Mouse (Mus musculus) neural tube, embryonic 13.5 days (tissue): ENCODE measurements at regions not wholly inside any gene's neighbourhood (a gene's known extent, or its start where the extent isn't known, plus 50 kb on each side); places are given as distances from the start of the nearest gene placed in this dataset.

Experiments used
- ATAC-seq: fragments of 200-750 bp; cut with Nextera tagmentation; 2 replicates; pipeline ENCODE4 v1.8.0; 2017; ENCODE audit warnings: low read depth, mild to moderate bottlenecking, moderate TSS enrichment, moderate library complexity
- H3K27ac ChIP-seq: fragments of 300-500 bp; sonication (generic); replicated peaks from 2 replicates; pipeline ENCODE4 v1.5.1; 2015; ENCODE audit warnings: moderate library complexity, mild to moderate bottlenecking, inconsistent platforms
- H3K27me3 ChIP-seq: fragments of 300-500 bp; sonication (generic); 2 replicates; pipeline ENCODE4 v1.6.1; 2015; ENCODE audit warnings: mild to moderate bottlenecking, inconsistent platforms
- H3K36me3 ChIP-seq: fragments of 300-500 bp; sonication (generic); 2 replicates; pipeline ENCODE4 v1.6.1; 2015; ENCODE audit warnings: mild to moderate bottlenecking, inconsistent platforms
- H3K4me1 ChIP-seq: fragments of 300-500 bp; sonication (generic); replicated peaks from 2 replicates; pipeline ENCODE4 v1.6.1; 2015; ENCODE audit warnings: inconsistent platforms
- H3K4me2 ChIP-seq: fragments of 300-500 bp; sonication (generic); 2 replicates; pipeline ENCODE4 v1.6.1; 2015; ENCODE audit warnings: inconsistent platforms, mild to moderate bottlenecking, moderate library complexity
- H3K4me3 ChIP-seq: fragments of 300-500 bp; sonication (generic); 2 replicates; pipeline ENCODE4 v1.5.1; 2015; ENCODE audit warnings: mild to moderate bottlenecking, inconsistent platforms
- H3K9ac ChIP-seq: fragments of 300-500 bp; sonication (generic); 2 replicates; pipeline ENCODE4 v1.6.1; 2015; ENCODE audit warnings: moderate library complexity, mild to moderate bottlenecking, inconsistent platforms
- H3K9me3 ChIP-seq: fragments of 300-500 bp; sonication (generic); 2 replicates; pipeline ENCODE4 v1.6.1; 2016; ENCODE audit warnings: inconsistent platforms
- WGBS: fragments of 180-500 bp; shearing (Covaris S2); methylation state at CpG from one replicate; pipeline ENCODE4 v1.1.7; 2015; 5-methylcytosine and 5-hydroxymethylcytosine counted together

GRCm38 (mm10) chr14:105404241-105404640 lies 145.9 kb downstream of the Ndfip2 start:
- Histone ChIP-seq H3K27ac (no peak overlapping the region), H3K9ac (no peak overlapping the region), H3K9me3 (no peaks in the 10 kb centered on the region), H3K36me3 (no peaks in the 10 kb centered on the region), H3K4me2 (no peak overlapping the region), H3K27me3 (no peaks in the 10 kb centered on the region), H3K4me1 (no peaks in the 10 kb centered on the region), H3K4me3 (no peak overlapping the region)
- ATAC-seq: no peak
- 94% methylated on average over 6 of the region's 6 CpGs for WGBS

DNA sequence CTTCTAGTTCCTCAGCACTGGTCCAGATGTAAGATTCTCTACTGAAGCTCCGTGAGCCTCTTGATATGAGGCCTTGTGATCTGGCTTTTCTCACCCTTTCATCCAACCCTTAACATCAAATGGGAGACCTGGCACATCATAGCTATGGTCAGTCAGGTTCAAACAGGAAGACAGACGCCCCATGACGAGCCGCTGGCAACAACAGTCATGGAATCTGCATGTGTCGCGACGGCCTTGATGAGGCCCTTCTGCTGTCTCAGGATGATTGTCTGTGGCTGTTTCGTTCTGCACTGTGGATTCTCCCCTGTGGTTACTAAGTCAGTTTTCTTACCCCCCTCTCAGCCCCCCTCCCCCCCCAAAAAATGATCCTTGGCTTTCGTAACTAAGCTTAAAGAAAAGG lies 144.9 kb downstream of the Ndfip2 start:
- Histone ChIP-seq H3K27me3 (no peaks in the 10 kb centered on the region), H3K4me1 (no peaks in the 10 kb centered on the region), H3K9ac (no peak overlapping the region), H3K4me2 (no peak overlapping the region), H3K36me3 (no peaks in the 10 kb centered on the region), H3K4me3 (no peak overlapping the region), H3K9me3 (no peaks in the 10 kb centered on the region), H3K27ac (no peak overlapping the region)
- 89% methylated on average over 9 of the region's 9 CpGs for WGBS
- no peak for ATAC-seq

DNA sequence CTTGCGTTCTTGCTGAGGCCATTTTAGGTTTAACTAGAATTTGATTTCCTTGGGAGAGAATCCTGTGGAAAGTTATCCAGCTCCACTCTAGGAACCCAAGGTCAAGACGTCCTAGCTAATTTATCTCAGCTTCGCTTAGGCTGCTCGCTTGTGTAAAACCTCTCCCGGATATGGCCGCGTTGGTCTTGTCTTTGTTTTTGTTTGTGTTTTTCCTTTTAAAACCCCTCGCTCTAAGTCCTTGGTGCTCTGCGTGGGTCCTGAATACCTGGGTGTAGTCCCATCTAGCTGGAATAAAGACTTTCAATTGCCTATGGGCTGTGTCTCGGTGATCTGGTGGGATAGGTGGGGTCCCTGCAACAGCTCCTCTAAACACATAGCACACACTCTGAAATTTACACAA lies 144.2 kb downstream of the Ndfip2 start:
- Histone ChIP-seq H3K4me2 (no peak overlapping the region), H3K27ac (no peak overlapping the region), H3K27me3 (no peaks in the 10 kb centered on the region), H3K9me3 (no peaks in the 10 kb centered on the region), H3K4me3 (no peak overlapping the region), H3K9ac (no peak overlapping the region), H3K4me1 (0 out of 2 replicates have a peak, but pooled peaks cover 2% of the 10 kb centered on the region), H3K36me3 (no peaks in the 10 kb centered on the region)
- 96% methylated on average over 10 of the region's 10 CpGs for WGBS
- ATAC-seq: no peak

DNA sequence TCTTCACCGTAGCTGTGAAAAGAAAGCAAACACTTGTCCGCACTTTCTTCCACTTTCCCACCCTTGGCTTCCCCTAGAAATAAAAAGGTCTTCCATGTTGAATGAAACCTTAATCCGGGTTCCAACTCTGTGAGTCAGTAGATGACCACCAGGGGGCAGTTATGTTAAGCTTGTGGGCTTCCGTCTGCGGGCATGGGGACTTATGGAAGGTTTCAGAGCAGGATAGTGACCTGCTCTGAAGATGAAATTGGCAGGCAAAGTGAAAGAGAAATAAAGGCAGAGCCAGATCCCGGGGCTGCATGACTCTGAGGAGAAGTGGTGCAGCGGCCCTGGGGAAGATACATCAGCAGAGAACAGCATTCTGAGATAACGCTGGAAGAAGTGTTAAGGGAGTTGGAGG lies 139.1 kb downstream of the Ndfip2 start:
- H3K4me1 ChIP-seq: 0 out of 2 replicates have a peak, but pooled peaks cover 3% of the 10 kb centered on the region
- no peak overlapping the region for H3K27ac ChIP-seq
- ATAC-seq: peak; percentile 43; the same call in 1 of the 2 replicates
- no peaks in the 10 kb centered on the region for H3K9me3 ChIP-seq
- H3K27me3 ChIP-seq: no peaks in the 10 kb centered on the region
- 32% methylated on average over 8 of the region's 8 CpGs for WGBS
- H3K4me3 ChIP-seq: no peak overlapping the region
- H3K9ac ChIP-seq: no peak overlapping the region
- no peaks in the 10 kb centered on the region for H3K36me3 ChIP-seq
- no peak overlapping the region for H3K4me2 ChIP-seq

GRCm38 (mm10) chr14:105392079-105392813 lies 133.9 kb downstream of the Ndfip2 start:
- H3K4me2 ChIP-seq: no peak overlapping the region
- no peak overlapping the region for H3K27ac ChIP-seq
- H3K9me3 ChIP-seq: no peaks in the 10 kb centered on the region
- no peaks in the 10 kb centered on the region for H3K4me1 ChIP-seq
- 90% methylated on average over 21 of the region's 21 CpGs for WGBS
- ATAC-seq: no peak
- no peaks in the 10 kb centered on the region for H3K36me3 ChIP-seq
- H3K4me3 ChIP-seq: no peak overlapping the region
- H3K9ac ChIP-seq: no peak overlapping the region
- H3K27me3 ChIP-seq: no peaks in the 10 kb centered on the region

DNA sequence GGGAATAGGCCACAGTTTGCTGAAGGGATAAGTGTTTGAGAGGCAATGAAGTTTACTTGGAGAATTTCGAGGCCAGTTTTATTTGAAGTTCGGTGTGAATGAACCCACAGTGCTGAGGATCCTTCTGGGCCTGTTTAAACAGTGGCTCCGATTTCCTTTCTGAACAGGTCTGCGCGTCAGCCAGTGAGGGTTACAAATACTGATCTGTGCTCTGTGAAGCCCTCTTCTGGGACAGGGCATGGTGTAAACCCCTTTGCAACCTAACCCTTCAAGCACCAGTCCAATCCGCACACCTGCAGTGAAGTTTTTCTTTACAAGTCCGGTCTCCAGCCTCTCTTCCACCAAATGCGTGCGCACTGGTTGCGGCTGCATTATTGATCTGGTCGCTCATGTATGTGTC lies 133.1 kb downstream of the Ndfip2 start:
- ATAC-seq: no peak
- 92% methylated on average over 11 of the region's 11 CpGs for WGBS
- H3K36me3 ChIP-seq: no peaks in the 10 kb centered on the region
- H3K27ac ChIP-seq: no peak overlapping the region
- H3K4me2 ChIP-seq: no peak overlapping the region
- H3K9me3 ChIP-seq: no peaks in the 10 kb centered on the region
- no peak overlapping the region for H3K9ac ChIP-seq
- no peaks in the 10 kb centered on the region for H3K4me1 ChIP-seq
- H3K27me3 ChIP-seq: no peaks in the 10 kb centered on the region
- no peak overlapping the region for H3K4me3 ChIP-seq

- WGBS: 82% methylated on average over 4 of the region's 4 CpGs
- ATAC-seq: no peak
Observed at GRCm38 (mm10) chr14:105385119-105385518, 126.7 kb downstream of the Ndfip2 start.

GRCm38 (mm10) chr14:105383382-105383781 lies 125.0 kb downstream of the Ndfip2 start:
- Histone ChIP-seq H3K4me3 (no peak overlapping the region), H3K9ac (no peak overlapping the region), H3K27me3 (no peaks in the 10 kb centered on the region), H3K4me2 (no peak overlapping the region), H3K36me3 (no peaks in the 10 kb centered on the region), H3K27ac (no peak overlapping the region), H3K4me1 (peaks cover 4% of the 10 kb centered on the region; the same call in 1 of the 2 replicates), H3K9me3 (no peaks in the 10 kb centered on the region)
- ATAC-seq: no peak
- 73% methylated on average over 5 of the region's 5 CpGs for WGBS

More at GRCm38 (mm10) chr14:105385119-105385518, 126.7 kb downstream of the Ndfip2 start:
- no peak overlapping the region for H3K4me3 ChIP-seq
- no peak overlapping the region for H3K4me2 ChIP-seq
- H3K4me1 ChIP-seq: no peaks in the 10 kb centered on the region
- H3K9ac ChIP-seq: no peak overlapping the region
- no peaks in the 10 kb centered on the region for H3K36me3 ChIP-seq
- no peaks in the 10 kb centered on the region for H3K27me3 ChIP-seq
- H3K27ac ChIP-seq: no peak overlapping the region
- H3K9me3 ChIP-seq: no peaks in the 10 kb centered on the region

DNA sequence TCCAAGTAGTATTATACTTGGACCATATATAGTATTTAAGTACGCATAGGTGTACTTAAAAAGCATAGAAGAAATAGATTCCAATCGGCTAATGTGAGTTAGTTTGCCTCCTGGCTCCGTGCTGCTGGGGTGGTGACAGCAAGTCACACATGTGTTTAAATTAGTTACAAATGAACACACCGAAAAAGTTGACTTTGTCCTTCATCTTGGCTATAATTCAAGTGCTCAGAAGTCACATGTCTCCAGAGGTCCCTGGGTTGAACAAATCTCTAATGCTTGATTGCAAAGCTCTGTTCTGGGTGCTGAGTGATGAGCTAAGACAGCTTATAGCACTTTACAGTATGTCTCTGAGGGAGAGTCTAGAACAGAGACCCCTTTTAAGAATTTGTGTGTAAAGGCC lies 121.7 kb downstream of the Ndfip2 start:
- Histone ChIP-seq H3K27me3 (no peaks in the 10 kb centered on the region), H3K27ac (no peak overlapping the region), H3K9me3 (no peaks in the 10 kb centered on the region), H3K4me3 (no peak overlapping the region), H3K4me1 (peaks cover 11% of the 10 kb centered on the region; the same call in 1 of the 2 replicates), H3K36me3 (no peaks in the 10 kb centered on the region), H3K9ac (no peak overlapping the region), H3K4me2 (no peak overlapping the region)
- 87% methylated on average over 4 of the region's 4 CpGs for whole genome bisulfite sequencing
- ATAC-seq: no peak

- 44% methylated on average over 5 of the region's 5 CpGs for WGBS
- Histone ChIP-seq H3K9me3 (no peaks in the 10 kb centered on the region), H3K9ac (no peak overlapping the region), H3K36me3 (no peaks in the 10 kb centered on the region), H3K4me1 (peaks cover 11% of the 10 kb centered on the region; the same call in 1 of the 2 replicates), H3K4me2 (no peak overlapping the region), H3K4me3 (no peak overlapping the region), H3K27me3 (no peaks in the 10 kb centered on the region), H3K27ac (no peak overlapping the region)
- no peak for ATAC-seq
Observed at GRCm38 (mm10) chr14:105377770-105378169, 119.4 kb downstream of the Ndfip2 start.

GRCm38 (mm10) chr14:105377035-105377621 lies 118.8 kb downstream of the Ndfip2 start:
- no peak overlapping the region for H3K9ac ChIP-seq
- H3K27me3 ChIP-seq: no peaks in the 10 kb centered on the region
- no peaks in the 10 kb centered on the region for H3K9me3 ChIP-seq
- no peak overlapping the region for H3K4me3 ChIP-seq
- WGBS: 78% methylated on average over 4 of the region's 4 CpGs
- H3K4me2 ChIP-seq: no peak overlapping the region
- no peak overlapping the region for H3K27ac ChIP-seq
- ATAC-seq: no peak
- peaks cover 11% of the 10 kb centered on the region; the same call in 1 of the 2 replicates for H3K4me1 ChIP-seq
- no peaks in the 10 kb centered on the region for H3K36me3 ChIP-seq

- H3K27ac ChIP-seq: no peak overlapping the region
- no peaks in the 10 kb centered on the region for H3K36me3 ChIP-seq
- no peak overlapping the region for H3K9ac ChIP-seq
- H3K4me1 ChIP-seq: no peaks in the 10 kb centered on the region
- ATAC-seq: no peak
- no peaks in the 10 kb centered on the region for H3K9me3 ChIP-seq
- no peak overlapping the region for H3K4me2 ChIP-seq
- WGBS: 82% methylated on average over 5 of the region's 5 CpGs
- no peak overlapping the region for H3K4me3 ChIP-seq
- no peaks in the 10 kb centered on the region for H3K27me3 ChIP-seq
Observed at GRCm38 (mm10) chr14:105369637-105370435, 111.5 kb downstream of the Ndfip2 start.
